Mouse (Mus musculus) adrenal gland, postnatal 4 days (tissue): ENCODE data around the gene Gm2a. TPM values are rescaled to one million over a fixed set of nuclear protein-coding genes. Genes with fewer than 3 reads are reported as not detected.

ENCODE experiments used
- DNase-seq, 2 experiments: peaks; one replicate each; pipeline ENCODE4 v3.0.0; 2021 to 2022; ENCODE audit warnings: low spot score in 2 of 2, mixed read lengths in 2 of 2
- long read RNA-seq, 2 experiments: library from polyadenylated mRNA; stranded (forward); transcript quantifications; one replicate each; pipeline ENCODE4 v2.0.0; 2021
- total RNA-seq, 2 experiments: library from RNA; stranded (reverse); gene quantifications; 2 replicates each; pipeline ENCODE4 v1.2.3; 2021

The Gm2a gene
- total RNA-seq = 100 to 1,000 TPM; 114 to 115 TPM
- long read RNA-seq, experiment 1, full-length matches to known transcripts = 143 of 161 reads
- long read RNA-seq, experiment 1, partial matches to known transcripts = 17 of 161 reads
- long read RNA-seq, experiment 1, other reads (novel, unspliced or antisense) = 1 of 161 reads
- long read RNA-seq, experiment 2, full-length matches to known transcripts = 179 of 247 reads
- long read RNA-seq, experiment 2, partial matches to known transcripts = 62 of 247 reads
- long read RNA-seq, experiment 2, other reads (novel, unspliced or antisense) = 6 of 247 reads

GRCm38 (mm10) chr11:55097463-55098188, at the start of gene Gm2a:
Gene Gm2a, plus strand, starts transcription at chr11:55098115.
- DNase-seq = peak; percentile 68 to 84

DNA sequence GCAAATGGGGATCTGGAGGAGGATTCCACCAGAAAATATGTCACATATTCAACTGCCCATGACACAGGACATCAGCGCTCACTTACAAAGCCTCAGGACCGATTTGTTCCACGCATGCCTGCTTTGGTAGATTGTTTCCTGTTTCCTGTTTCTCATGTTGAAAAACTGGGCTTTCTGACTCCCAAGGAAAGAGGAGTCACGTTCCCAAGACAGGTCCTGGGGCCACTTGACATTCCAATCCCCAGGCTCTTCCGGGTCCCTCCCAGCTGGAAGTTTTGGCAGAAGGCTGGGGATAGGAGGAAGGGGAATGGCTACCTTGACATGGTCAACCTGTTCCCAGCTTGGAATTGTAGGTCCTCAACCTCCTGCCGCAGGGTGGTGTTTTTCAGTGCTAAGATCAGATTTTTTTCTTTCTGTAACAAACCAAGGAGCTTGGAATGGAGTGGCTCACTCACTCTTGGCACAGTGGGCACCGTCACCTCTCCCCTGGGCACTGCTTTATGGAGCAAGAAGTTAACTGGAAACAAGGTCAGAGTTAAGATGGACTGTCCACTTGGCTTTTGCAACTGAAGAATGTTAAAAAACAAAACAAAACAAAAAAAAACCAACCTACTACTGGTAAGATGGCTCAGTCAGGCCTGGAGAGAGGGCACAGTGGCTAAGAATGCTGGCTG, 46.9 kb upstream of the Gm2a start:
- no peak for DNase-seq

- DNase-seq = no peak
Observed at GRCm38 (mm10) chr11:55057511-55057910, 40.4 kb upstream of the Gm2a start.

DNA sequence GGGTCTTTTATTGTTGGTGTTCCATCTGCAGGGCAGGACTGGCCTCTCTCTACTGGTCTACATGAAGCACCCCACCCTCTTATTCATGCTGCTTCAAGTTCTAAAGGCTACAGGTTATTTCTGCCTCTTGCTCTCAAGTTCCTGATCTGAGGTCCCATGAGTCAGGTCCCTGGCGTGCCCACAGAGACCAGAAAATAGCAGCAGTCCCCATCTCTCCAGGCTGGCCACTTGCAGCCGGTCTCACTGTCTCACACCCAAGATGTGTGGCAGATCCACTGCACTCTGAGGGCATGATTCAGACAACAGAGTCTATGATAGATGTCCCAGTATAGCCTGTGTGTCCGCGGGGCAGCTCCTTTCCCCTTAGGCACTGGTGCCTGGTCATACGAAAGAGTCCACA, 37.1 kb upstream of the Gm2a start:
- DNase-seq = no peak

DNA sequence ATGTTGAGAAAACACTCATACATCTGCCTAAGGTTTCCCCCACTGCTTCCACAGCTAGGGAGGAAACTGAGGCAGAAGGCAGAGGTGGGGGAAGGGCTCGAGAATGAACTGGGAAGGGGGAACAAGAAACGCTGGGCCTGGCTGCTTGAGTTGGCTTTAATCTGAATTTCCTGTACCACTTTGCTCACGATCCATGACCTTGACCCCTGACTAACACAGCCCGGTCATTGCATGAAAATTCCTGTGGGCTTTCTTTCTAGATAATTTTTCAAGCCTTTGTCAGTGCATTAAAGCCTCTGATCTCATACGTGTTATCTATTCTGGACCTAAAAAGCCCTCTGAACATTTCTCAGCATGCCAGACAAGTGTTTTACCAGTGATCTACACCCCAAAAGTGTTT, 35.1 kb upstream of the Gm2a start:
- no peak for DNase-seq

DNA sequence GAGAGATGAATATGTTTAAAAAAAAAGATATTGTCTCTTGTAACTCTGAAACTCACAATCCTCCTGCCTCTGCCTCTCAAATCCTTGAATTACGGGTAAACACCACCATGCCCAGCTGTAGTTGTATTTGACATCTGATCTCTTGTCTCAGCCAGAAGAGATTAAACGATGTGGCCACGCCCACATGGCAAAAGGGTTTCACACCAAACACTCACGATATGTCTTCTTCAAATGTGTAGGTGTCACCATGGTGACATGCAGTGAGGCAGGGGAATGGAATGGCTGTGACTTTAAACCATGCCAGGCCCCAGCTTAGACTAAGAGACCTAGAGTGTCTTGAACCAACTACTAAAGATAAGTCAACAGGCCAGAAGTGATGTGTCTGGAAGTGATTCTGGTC, 31.0 kb upstream of the Gm2a start:
- no peak for DNase-seq

DNA sequence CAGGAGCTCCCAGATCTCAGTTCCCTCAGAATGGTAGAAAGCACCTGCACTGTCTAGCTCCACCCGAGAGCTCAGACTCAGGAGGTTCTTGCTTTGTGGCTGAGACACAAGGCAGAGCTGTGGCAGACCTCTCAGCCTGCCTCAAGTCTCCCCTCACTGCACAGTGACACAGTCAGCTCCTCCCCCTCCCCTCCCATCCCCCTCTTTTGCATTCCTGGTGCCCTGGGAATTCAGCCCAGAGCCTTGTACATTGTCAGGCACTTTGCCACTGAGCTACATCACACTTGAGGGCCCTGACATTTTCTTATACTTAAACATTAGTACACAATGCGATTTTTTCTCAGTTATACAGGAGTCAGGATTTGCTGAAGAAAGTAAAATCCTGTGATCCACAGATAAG, 28.9 kb upstream of the Gm2a start:
- no peak for DNase-seq

GRCm38 (mm10) chr11:55071344-55071743, 26.6 kb upstream of the Gm2a start:
- DNase-seq = no peak

GRCm38 (mm10) chr11:55072467-55072866, 25.4 kb upstream of the Gm2a start:
- no peak for DNase-seq

GRCm38 (mm10) chr11:55073191-55073590, 24.7 kb upstream of the Gm2a start:
- DNase-seq = no peak

- DNase-seq = no peak
Observed at GRCm38 (mm10) chr11:55075602-55076001, 22.3 kb upstream of the Gm2a start.

- no peak for DNase-seq
Observed at GRCm38 (mm10) chr11:55076234-55076633, 21.7 kb upstream of the Gm2a start.

GRCm38 (mm10) chr11:55077331-55078231, 20.3 kb upstream of the Gm2a start, which contains the start of gene Ccdc69:
Gene Ccdc69, minus strand, starts transcription at chr11:55078131.
- DNase-seq = peak in 1 of 2 experiments; percentile 28

DNA sequence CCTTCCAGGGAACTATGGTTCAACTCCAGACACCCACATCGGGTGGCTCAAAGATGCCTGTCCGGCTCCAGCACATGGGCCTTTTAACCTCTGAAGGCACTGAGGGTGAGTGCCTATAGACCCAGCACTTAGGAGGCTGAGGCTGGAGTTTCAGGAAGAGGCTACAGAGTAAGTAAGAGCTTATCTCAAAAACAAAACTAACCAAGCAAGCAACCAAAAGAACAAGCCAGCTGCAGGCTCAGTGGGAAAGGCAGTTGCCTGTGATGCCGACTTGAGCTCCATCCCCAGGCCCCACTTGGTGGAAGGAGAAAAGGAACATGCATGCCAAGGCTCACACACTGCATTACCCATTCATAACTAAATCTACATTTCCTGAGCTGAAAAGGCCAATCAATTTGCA, 19.4 kb upstream of the Gm2a start:
- no peak for DNase-seq

DNA sequence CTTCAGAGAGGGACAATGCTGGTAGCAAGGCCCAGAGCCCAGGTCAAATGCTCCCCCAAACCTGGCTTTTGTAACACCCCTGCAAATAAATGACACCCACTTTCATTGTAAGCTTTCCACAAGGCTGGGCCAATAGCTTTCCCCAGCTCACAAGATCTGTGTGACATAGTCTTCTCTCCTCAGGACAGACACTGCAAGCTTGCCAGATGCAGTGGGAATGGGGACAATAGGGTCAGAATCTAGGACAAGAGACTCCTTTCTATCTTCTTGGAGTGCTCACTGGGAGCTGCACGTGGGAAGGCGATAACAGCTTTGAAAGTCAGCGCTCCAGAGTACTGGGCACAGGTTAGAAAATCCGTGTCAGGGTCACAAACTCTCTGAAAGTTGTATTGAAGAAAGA, 18.7 kb upstream of the Gm2a start:
- DNase-seq = no peak

- no peak for DNase-seq
Observed at GRCm38 (mm10) chr11:55081206-55081605, 16.7 kb upstream of the Gm2a start.

DNA sequence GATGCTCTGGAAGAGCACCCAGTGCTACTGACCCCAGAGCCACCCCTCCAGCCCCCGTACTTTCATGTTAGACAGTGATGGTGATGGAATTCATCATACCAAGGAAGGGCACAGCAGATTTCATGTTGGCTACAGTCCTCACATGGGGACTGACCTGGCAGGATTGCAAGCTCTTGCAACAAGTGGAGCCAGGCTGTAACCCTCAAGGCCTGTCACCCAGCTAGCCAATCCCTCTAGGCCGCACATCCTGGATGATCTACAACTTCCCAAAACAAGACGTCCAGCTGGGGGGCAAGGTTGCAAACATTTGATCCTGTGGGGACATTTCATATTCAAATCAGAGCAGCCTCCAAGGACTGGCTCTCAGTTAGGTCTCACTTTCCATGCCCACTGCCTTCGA, 13.3 kb upstream of the Gm2a start:
- peak in 1 of 2 experiments; percentile 31 for DNase-seq

DNA sequence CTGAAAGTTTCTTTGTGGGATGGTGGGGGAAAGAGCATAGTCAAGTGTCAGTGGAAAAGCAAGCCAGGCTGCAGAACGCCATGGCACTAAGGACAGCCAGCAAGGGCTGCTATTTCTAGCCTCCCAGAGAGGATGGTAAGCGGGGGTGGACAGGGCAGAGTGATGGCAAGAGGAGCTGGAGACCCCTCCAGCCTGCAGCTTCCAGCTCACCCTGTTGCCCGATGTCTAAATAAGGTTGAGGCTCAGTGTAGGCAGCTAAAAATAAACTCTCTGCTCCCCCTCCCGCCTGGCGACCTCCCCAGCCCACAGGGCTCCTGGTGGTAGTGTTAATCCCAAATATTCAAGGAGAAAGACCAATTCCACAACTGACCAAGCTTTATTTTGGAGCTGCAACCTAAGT, 12.5 kb upstream of the Gm2a start:
- no peak for DNase-seq

- DNase-seq = peak in 1 of 2 experiments; percentile 47
Observed at GRCm38 (mm10) chr11:55087006-55087405, 10.9 kb upstream of the Gm2a start.

DNA sequence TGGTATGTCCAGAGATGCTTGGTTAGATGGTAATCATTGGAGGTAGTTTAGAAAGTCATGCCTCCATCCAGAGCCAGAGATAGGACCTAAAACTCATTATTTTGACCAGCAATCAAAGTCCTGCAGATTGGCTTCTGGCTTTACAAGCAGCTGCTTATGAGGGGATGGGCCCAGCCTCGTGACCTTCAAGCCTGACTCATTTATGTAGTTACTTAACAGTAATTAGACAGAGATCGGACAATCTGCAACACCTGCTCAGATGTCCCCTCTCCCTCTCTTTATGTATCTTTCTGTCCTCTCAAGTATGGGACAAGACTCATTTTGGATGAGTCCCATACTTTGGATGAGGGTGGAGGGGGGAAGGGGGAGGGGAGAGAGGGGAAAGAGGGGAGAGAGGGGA, 8.0 kb upstream of the Gm2a start:
- no peak for DNase-seq

- DNase-seq = no peak
Observed at GRCm38 (mm10) chr11:55093096-55093495, 4.8 kb upstream of the Gm2a start.
